Mouse (Mus musculus) 3134 (cell line): ENCODE data around the gene Cpt1a.
A peak's percentile ranks its signal among the peaks of the same experiment; 100 is the strongest.

Source experiments
- DNase-seq: peaks from one replicate; pipeline ENCODE4 v3.0.0-alpha.2; 2011; ENCODE audit warnings: low spot score; ENCODE audit not compliant: insufficient read length; ENCODE audit errors: extremely low read depth

Gene Cpt1a

DNA sequence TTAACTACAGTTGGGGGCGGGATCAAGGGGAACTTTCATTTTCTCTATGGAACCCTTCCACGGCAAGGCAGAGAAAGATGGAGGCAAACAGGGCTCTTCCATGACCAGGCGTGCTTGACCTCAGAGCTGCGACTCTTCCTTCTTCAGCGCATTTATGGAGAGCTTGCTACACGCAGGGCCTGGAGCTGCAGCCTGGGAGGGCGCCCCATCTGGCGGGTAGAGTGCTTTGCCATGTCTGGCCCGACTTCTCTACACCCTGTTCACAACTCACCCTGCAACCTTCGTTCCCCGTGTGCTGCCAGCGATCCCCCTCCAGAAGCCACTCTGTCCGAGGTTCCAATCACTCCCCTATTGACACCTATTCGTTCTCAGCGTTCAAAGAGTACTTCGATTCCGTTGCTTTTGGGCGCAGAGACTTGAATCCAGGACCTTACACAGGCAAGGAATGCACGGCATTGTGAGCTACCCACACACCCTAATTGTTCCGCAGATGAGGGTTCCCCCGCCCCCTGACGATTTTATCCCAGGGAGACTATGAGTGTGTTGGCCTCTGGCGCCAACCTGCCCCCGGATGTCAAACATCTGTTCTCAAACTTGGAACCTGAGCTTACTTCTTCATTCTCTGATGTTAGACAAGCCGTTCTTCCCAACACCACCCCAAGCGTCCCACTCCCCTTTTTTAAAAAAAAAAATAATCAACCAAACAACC, at the start of gene Cpt1a:
Cpt1a (plus strand) TSS at position 74 of the 709 bp plus-strand sequence.
- peak; percentile 76 for DNase-seq

DNA sequence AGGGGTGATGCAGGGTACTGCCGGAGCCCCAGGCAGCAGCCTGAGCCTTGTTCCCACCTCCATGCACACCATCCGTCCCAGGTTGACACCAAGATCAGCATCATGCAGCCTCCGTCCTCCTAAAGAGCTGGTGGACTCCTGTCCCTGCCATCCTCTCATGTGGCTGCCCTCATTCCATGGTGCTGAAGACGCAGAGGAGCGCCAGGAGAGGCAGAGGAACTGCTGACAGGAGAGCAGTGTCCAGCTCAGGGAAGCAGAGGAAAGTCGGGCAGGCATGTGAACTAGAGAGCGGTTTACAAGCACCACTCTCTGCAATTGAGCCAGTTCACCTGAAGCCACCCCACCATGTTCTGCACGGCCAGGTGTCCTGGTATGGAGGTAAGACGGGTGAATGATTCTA, 48.8 kb upstream of the Cpt1a start:
- no peak for DNase-seq

DNA sequence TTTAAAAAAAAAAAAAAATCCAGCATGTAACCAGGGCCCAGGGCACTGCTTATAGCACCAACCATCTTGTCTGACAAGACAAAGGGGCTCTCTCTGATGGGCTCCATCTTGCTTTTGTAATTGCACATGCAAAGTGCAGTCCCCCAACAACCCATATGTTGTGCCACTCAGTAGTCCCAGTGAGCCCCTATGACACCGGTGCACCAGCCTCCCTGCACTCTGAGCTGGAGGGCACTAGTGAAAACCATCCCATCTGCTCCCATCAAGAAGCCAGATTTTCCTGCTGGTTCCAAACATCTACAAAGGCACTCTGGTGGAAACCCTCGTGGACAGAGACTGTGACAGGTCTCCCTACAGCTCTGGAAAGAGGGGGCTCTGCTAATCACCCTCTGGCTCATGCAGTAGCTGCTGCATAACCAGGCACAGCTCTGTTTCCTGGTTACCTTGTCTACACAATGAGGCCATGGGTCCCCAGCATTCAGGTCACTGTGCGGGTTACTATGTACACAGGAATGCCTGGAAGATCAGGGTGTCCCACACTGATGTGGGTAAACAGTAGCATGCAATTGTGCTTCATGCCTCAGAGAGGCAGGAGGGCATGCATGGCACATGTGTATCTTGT, 46.3 kb upstream of the Cpt1a start:
- no peak for DNase-seq

DNA sequence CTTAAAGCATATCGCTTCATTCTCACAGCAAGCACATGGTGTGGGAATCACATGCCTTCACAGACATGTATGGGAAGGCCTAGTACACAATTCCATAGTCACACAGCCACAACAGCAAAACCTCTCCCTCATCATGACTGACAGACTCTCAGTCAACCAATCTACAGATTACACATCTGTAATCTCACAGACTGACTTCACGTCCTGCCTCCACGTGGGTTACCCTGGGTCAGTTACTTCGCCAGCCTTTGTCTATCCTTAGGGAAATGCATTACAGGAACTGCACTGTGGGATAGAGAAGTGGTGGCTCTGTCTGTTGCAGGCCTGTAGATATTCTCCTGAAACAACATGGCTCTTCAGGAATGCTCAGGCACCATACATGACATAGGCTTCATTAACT, 40.2 kb upstream of the Cpt1a start:
- DNase-seq, result no peak

DNA sequence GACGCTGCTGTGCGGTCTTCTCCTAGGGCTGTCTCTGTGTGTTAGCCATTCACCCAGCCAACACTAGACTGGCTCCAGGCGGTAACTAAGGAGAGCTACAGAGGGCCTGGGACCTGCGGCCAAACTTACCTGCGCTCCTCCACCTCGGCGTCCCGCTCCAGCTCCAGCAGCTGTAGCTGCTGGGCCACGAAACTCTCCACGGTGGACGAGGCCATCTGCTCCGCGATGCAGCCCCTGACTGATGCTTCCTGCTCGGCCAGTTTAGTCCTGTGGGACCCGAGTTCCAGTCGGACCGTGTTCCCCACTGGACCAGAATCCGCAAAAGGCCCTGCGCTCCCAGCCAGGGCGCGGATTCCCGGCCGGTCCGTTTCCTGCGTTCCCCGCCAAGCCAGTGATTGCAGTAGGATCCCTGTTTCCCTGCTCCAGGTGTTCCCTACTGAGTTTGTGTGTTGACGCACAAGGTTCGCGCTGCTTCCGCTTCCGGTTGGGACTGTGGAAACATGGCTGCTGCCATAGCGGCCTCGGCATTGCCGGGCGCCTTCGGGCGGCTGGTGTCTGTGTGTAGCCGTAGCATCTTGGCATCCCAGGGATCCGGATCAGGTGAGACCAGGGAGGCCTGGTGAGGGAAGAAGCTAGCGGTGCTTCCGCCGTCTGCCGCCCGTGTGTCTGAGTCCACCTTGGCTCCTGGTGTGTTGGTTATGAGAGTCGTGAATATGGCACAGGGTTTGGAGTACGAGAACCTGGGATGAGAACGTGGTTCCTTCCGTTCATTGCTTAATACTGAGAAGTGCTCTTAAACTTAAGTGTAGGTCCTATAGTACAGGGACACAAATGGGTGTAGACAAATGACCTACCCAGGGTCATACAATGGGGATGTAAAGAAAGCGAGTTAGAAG, 39.3 kb upstream of the Cpt1a start, which contains the start of the genes Mrpl21 and Ighmbp2:
Mrpl21 (plus strand) TSS at position 330 of the 896 bp plus-strand sequence.
Ighmbp2 (minus strand) TSS at position 446 of the 896 bp plus-strand sequence.
- DNase-seq, result peak; percentile 88

DNA sequence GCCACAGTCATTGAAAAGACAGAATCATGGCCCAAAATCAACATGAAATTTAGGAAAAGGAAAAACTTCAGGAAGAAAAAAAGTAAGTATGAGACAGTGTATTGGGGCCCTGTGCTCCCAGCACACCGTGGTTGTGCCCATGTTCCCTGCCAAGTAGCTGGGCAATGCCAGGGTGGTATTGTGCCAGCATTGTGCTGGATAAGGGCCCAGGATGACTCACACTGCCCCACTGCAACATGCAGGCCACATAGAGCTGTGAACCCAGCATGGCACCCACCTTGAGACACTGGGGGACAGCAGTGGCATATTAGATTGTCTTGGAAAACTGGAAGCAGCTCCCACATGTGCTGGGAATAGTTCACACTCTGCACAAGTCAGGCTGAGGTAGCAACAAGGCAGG, 33.1 kb upstream of the Cpt1a start:
- peak; percentile 20 for DNase-seq

DNA sequence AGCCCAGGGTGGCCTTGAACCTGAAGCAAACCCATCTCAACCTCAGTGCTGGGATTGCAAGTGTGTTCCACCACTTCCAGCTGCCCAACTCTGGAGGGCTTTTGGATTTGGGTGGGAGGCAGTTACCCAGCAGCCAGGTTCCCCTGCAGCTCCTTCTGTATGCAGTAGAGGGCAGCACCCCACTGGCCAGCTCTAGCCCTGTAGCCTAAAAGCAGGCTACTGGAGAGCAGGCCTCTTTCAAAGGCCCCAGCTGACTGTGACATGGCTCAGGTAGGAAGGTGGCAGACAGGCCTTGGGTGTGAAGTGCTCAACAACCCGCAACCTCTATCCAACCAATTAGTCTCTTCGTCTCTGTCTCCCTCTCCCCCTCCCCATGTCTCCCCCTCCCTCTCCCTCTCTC, 30.1 kb upstream of the Cpt1a start:
- DNase-seq, result no peak

DNA sequence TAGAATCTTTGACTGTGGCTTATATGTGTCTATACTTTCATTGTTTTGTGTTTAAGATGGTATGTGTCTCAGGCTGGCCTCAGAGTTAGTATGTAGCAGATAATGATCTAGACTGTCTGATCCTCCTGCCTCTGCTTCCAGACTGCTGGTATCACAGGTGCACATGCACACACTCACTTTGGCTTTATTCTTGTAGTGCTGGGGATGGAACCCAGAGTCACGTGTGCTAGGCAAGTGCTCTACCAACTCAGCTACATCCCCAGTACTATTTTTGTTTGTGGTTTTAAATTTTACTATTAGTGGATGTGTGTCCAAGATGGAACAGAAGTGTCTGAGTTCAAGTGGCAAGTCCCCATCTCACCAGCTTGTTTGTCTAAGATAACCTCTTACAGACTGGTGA, 29.1 kb upstream of the Cpt1a start:
- no peak for DNase-seq

DNA sequence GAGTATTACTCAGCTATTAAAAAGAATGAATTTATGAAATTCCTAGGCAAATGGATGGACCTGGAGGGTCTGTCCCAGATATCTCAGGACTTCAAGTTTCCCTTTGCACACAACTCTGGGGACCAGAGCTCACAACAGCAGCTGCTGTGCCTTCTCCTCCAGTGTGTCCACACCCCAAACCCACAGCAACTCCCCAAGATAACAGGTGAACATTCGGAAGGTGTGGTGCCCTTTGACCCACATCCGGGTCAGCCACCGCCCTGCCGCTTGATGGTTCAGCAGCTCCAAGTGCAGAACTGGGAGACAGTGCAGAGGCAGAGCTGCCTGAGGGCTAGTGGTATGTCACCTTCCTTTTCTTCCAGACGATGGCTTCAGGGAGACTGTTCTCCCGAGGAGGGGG, 26.9 kb upstream of the Cpt1a start:
- DNase-seq, result no peak

DNA sequence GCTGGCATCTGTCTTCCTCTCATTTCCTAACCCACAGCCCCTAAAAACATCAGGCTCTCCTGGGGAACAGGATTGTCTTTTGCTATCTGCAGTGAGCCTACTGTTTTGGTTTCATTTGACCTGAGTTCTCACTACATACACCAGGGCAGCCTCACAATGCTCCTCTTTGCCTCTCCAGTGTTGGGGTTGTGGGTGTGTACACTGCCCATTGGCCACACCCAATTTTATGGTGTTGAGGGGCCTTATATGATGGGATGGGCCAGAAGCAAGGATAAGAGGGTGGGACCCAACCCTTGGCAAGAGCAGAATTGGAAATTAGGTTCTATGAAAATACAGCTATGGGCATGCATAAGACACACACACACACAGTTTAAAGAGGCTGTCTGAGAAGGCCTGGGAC, 25.1 kb upstream of the Cpt1a start:
- DNase-seq, result no peak

DNA sequence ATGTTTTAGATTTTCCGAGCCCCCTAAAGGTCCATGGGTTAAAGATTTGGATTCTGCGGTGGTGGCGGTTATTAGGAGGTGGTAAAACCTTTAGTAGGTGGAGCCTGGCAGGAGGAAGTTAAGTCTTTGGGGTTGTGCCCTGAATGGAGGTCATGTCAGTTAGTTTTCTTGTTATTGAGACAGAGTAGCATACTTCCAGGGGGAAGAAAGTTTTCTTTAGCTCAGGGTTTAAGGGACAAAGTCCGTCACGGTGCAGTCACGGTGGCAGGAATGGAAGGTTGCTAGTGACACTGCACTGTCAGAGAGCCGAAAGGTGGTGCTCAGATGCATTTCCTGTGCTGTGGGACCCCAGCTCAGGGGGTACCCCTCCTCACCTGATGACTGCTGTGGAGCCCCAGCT, 24.4 kb upstream of the Cpt1a start:
- no peak for DNase-seq

DNA sequence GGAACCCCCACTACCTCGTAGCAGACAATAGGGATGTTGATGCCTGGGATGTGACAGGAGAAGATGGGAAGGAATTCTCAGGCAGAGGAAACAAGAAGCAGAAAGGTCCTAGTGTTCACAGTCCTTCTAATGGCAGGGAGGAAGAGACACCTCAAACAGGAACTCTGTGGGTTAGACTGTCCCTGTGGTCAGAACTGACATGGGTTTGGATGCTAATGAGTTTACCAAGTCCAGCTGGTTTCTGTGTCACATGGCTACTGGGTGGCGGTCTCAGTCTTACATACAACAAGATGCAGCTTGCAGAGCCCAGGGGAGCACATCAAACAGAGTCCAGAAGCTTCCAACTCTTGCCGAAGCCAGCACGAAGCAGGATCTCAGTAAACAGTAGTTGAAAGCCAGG, 18.1 kb upstream of the Cpt1a start:
- no peak for DNase-seq

DNA sequence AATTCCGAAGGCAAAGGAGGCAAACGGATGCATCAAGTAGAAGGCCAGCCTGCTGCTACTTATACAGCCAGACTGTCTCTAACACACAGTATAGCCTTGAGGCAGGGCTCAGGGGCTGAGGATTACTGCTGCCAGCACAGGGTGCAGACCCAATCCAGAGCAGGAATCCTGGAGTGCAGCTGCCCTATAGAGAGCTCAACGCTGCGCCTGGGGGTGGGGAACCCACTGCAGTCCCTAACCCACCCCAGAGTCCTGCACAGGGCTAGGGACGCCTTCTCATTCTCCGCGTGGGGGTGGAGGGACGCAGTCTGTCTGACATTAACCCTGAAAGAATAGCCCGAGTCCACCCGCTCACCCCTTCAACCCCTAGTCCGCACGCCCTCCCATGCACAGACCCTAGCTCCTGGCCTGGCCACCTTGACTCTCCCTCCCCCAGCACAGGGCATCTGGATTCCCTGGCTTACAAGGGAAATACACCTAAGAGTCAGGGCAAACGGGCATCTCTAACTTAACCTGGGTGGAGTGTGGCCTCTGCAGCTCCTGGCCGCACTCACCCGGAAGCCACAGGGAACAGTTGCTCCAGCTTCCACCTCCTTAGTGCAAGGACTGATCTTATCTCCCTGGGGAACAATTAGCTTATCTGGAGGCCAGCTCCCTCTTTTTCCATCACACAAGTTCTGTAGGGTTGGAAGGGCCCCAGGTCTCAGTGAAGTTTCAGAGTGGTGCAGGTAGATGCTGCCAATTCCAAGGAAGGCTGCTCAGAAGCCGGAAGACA, 14.8 kb upstream of the Cpt1a start:
- no peak for DNase-seq

DNA sequence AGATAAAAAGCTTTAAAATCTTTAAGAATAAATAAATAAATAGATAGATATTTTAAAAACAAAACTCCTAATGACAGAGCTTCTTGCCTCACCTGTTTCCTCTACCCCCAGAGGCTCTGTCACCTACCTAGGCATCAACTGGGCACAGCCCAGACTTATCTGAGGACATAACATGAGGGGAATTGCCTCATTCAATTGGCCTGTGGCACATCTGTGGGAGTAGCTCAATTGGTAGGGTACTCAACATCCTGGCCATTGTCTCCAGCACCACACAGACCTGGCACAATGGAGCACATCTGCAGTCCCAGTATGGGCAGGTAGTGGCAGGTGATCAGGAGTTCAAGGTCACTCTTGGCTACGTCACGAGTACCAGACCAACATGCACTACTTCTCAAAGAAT, 2.8 kb upstream of the Cpt1a start:
- DNase-seq, result no peak

DNA sequence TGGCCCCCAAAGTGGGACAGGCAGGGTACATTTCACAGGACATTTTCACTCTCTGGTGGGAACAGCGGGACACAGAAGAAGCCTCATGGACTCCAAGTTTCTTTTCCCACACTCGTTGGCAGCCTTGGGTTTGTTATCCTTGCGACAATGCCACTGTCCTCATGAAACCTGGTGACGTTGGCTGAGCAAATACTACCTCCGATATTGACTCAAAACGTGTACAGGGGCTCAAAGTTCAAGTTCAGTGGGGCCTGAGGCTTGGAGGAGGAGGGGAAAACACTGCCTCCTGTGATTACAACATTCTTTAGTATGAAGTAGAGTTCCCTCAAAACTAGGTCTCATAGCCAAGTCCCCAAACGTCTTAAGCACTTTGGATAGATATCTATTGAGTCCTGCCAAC, 2.0 kb upstream of the Cpt1a start:
- DNase-seq, result no peak

DNA sequence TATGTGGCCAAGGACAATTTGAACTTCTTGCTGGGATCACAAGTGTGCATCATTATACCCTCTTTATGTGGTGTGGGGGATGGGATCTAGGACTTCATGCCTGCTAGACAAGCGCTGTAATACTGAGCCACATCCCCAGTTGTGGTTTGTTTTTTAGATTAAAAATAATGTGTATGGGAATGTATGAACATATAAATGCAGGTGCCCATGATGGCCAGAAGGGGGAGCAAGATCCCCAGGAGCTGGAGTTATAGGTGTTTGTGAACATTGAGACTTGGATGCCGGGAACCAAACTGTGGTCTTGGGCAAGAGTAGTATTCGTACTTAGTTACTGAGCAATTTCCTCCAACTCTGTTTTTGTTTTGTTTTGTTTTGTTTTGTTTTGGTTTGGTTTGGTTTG, 1.3 kb upstream of the Cpt1a start:
- DNase-seq, result no peak

DNA sequence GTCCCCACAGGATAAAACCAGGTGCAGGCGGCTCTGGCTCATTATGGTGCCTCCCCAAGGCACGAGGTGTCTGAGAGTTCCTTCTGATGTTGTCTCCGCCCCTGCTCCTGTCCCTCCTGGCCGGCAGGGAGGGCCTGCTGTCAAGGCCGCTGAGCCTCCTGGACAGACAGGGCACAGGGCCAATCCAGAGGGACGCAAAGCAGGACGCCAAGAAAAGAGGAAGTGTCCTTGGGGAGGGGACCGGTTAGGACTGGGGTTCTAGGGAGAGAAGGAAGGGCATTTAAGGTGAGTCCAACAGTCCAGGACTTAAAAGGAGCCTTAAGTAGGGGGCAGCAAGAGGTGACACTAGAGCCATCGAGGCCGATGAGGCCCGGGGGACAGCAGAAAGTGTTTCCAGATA, 517 bp upstream of the Cpt1a start:
- peak; percentile 79 for DNase-seq

DNA sequence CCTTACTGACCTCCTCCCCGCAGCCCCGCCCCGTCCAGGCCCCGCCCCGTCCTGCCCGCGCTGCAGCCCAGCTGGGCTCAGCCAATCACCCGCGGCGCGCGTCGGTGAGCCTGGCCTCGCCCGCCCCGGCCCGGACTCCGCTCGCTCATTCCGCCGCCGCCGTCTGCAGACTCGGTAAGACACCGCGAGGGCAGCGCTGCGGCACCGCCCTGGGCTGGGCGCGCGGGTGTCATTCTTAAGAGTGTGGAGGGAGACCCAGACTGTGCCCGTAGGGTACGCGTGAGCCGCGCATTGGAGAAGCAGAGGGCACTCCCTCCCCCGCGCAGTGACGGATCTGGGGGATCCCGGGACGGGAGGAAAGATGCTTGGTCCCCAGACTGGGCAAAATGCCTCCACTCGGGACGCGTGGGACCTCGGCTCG, 1.1 kb downstream of the Cpt1a start:
- DNase-seq, result peak; percentile 85

DNA sequence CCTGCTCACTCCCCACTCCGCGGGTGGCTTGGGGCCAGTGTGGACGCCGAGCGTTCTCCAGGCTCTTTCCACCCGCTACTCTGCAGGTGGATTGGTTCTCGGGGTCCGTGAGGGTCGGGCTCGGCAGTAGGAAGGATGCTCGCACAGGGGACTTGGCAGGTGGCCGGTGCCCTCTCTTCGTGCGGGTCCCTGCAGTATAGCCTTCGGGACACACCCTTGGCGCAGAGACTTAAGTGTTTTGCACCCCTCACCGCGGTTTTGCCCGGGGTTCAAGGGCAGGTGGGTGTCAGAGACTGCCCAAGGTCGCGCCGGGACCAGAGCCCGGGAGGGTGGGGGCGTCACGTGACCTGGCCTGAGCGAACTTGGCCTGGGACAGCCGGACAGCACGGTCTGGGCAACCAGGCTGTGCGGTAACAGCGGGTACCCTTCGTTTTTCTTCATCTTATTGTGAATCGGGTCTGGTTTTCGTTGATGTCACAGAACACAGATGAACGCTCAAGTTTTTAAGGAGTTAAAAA, 1.7 kb downstream of the Cpt1a start:
- peak; percentile 72 for DNase-seq

DNA sequence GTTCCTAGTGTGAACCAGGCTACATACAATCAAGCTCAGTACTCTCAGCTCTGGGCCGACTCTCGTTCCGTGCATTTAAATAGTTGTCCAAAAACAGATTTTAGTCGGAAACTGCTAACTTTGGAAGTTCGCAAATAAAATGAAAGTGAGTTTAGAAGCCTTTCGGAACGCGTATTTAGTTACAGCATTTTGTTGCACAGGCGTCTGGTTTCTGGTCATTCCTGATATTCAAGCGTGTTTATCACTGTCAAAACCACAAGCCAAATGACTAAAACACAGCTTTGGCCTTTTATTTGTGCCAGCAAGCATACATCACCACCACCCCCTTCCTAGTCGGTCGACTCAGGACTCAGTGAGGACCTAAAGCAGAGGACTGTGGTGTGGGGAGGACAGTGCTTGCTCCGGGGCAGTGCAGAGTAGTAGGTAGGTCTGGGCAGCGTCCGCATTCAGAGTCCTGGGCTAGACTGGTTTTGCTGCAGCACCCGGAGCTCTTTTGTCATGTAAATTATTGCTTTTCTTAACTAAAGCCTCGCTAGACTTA, 2.2 kb downstream of the Cpt1a start:
- peak; percentile 50 for DNase-seq
